ENCODE assay signal across 10 mouse cellular contexts in the genomic region with DNA sequence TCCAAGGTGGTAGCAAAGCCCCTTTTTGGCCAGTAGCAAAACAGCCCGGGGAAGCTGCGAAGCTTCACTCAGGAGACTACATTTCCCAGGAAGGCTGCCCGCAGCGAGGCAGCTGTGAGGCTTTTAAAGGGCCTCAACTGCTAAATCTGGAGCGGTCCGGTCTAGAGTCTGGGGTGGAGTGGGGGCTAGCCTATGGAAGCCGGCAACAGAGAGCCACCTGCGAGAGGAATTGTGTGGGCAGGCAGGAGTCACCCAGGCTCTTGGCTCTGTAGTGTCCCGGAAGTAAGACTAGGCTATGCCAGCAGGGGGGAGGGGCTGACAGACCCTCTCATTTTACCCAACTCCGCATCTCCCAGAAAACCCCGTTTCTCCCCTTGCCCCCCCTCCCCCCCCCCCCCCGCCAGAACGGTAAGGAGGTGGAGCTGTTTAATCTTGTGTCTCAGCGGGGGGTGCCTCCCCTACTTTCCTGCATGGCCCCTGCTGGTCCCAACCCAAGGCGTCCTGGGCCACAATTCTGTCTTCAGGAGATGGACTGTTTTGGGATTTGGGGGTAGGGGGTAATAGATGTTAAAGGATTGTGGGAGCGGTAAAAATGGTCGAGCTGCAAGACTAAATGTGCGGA. TPM values are rescaled to one million over a fixed set of nuclear protein-coding genes. Genes with fewer than 3 reads are reported as not detected.
A peak's percentile ranks its signal among the peaks of the same experiment; 100 is the strongest.
DNase-seq lines count a peak whose midpoint lies in the region; ATAC-seq lines count a peak whose summit lies in the region.
"Had no signal": no experiment of that assay in that cellular context is flagged by ENCODE, and none has a peak within 500 bp of the region (broad histone marks: within the 10 kb centered on the region; RNA-seq: fewer than 3 reads in every experiment).

No protein-coding gene starts in this region.

- H3K4me1 ChIP-seq in embryonic facial prominence, embryonic 14.5 days (ENCODE audit: control insufficient read depth, insufficient read depth, low read length): peaks cover 20% of the 10 kb centered on the region
- H3K4me1 ChIP-seq in midbrain, embryonic 11.5 days (ENCODE audit: control insufficient read depth, insufficient read depth, low read length): peaks cover 25% of the 10 kb centered on the region

- H3K27me3 ChIP-seq in embryonic facial prominence, embryonic 14.5 days (replicated peaks; ENCODE audit: control insufficient read depth, insufficient read depth, low read length): no peaks in the 10 kb centered on the region
- H3K27me3 ChIP-seq in midbrain, embryonic 11.5 days (ENCODE audit: control insufficient read depth, insufficient read depth, low read length): no peaks in the 10 kb centered on the region

- peak; percentile 89 for DNase-seq in heart, adult 11 months
- DNase-seq in heart, postnatal 36 days: no peak
- DNase-seq in embryonic facial prominence, embryonic 14.5 days (ENCODE audit: low spot score): peak; percentile 62
- peak; percentile 53 for DNase-seq in kidney, adult 11 months
- peak; percentile 91 for DNase-seq in midbrain, embryonic 11.5 days (ENCODE audit: low spot score, missing footprints)
- DNase-seq in adrenal gland, adult 18-20 months (ENCODE audit: low spot score in 2 of 2): no peak
- no peak for DNase-seq in layer of hippocampus, adult 9-10 months (ENCODE audit: low spot score)
- DNase-seq in ovary, postnatal 10 days (ENCODE audit: low spot score): no peak

- ATAC-seq in embryonic facial prominence, embryonic 14.5 days (ENCODE audit: low read depth): no peak
- ATAC-seq in midbrain, embryonic 11.5 days (ENCODE audit: low FRiP score): no peak

- peak overlapping the region; percentile 96 for H3K4me2 ChIP-seq in embryonic facial prominence, embryonic 14.5 days (ENCODE audit: low read depth, low read length)
- peak overlapping the region; percentile 35 for H3K4me2 ChIP-seq in midbrain, embryonic 11.5 days

- H3K4me3 ChIP-seq in embryonic facial prominence, embryonic 14.5 days (ENCODE audit: low read depth, low read length): peak overlapping the region; percentile 20; the same call in 1 of the 2 replicates
- H3K4me3 ChIP-seq in midbrain, embryonic 11.5 days (ENCODE audit: low read depth, low read length): 0 out of 2 replicates have a peak overlapping the region, but pooled peaks have one; percentile 9
- H3K4me3 ChIP-seq: erythroblast, embryonic 14.5 days had no signal

- intact Hi-C loops in heart, postnatal 36 days (cut with DNase I): no loop called here

- 9% methylated on average over 15 of the region's 18 CpGs for WGBS in embryonic facial prominence, embryonic 14.5 days
- 8% methylated on average over 16 of the region's 18 CpGs for WGBS in midbrain, embryonic 11.5 days

- no peaks in the 10 kb centered on the region for H3K36me3 ChIP-seq in embryonic facial prominence, embryonic 14.5 days (ENCODE audit: control insufficient read depth, insufficient read depth, low read length)
- no peaks in the 10 kb centered on the region for H3K36me3 ChIP-seq in midbrain, embryonic 11.5 days (ENCODE audit: control insufficient read depth, insufficient read depth, low read length)

- H3K27ac ChIP-seq in embryonic facial prominence, embryonic 14.5 days (replicated peaks; ENCODE audit: low read depth, low read length): no peak overlapping the region; the same call in 1 of the 2 replicates
- H3K27ac ChIP-seq in midbrain, embryonic 11.5 days (ENCODE audit: low read depth, low read length): no peak overlapping the region

- no peaks in the 10 kb centered on the region for H3K9me3 ChIP-seq in embryonic facial prominence, embryonic 14.5 days (ENCODE audit: control insufficient read depth, low read length)
- H3K9me3 ChIP-seq in midbrain, embryonic 11.5 days (ENCODE audit: control insufficient read depth, low read length): no peaks in the 10 kb centered on the region

- peak overlapping the region; percentile 51 for H3K9ac ChIP-seq in embryonic facial prominence, embryonic 14.5 days (ENCODE audit: low read depth, low read length)
- peak overlapping the region; percentile 38; the same call in 1 of the 2 replicates for H3K9ac ChIP-seq in midbrain, embryonic 11.5 days (ENCODE audit: low read length)

RNA-seq across cellular contexts. Expression of gene H1f0, which starts 2.5 kb away (rescaled TPM):
- 100 to 1,000 TPM in 1 of 2 experiments, 10 to 100 TPM in 1; 79.2 to 117 TPM for total RNA-seq in heart, postnatal 36 days (2021)
- polyA plus RNA-seq in embryonic facial prominence, embryonic 14.5 days (2014; fragmentation: Nextera tagmentation; extraction: Ambion mirVana): 168 and 202 TPM in 2 replicates
- polyA plus RNA-seq in midbrain, embryonic 11.5 days (2014; fragmentation: Nextera tagmentation; extraction: Ambion mirVana): 355 and 376 TPM in 2 replicates
- total RNA-seq in adrenal gland, adult 18-20 months (2021): 100 to 1,000 TPM in 1 of 2 experiments, 10 to 100 TPM in 1; 86.2 to 101 TPM

RNA-seq across cellular contexts. Expression of gene Galr3, which starts 15.9 kb away (rescaled TPM):
- total RNA-seq in heart, postnatal 36 days (2021): not detected
- polyA plus RNA-seq in embryonic facial prominence, embryonic 14.5 days (2014; fragmentation: Nextera tagmentation; extraction: Ambion mirVana): not detected in 2 replicates
- not detected in 2 replicates for polyA plus RNA-seq in midbrain, embryonic 11.5 days (2014; fragmentation: Nextera tagmentation; extraction: Ambion mirVana)
- under 1 TPM in 1 of 2 experiments, not detected in 1; 0.27 TPM for total RNA-seq in adrenal gland, adult 18-20 months (2021)
- total RNA-seq: neutrophil, adult 5-6 weeks had no signal
- polyA plus RNA-seq: erythroblast, embryonic 14.5 days had no signal

RNA-seq across cellular contexts. Expression of gene Ankrd54, which starts 36.9 kb away (rescaled TPM):
- 1 to 10 TPM; 7.7 to 8.1 TPM for total RNA-seq in heart, postnatal 36 days (2021)
- 42.6 and 43.6 TPM in 2 replicates for polyA plus RNA-seq in embryonic facial prominence, embryonic 14.5 days (2014; fragmentation: Nextera tagmentation; extraction: Ambion mirVana)
- polyA plus RNA-seq in midbrain, embryonic 11.5 days (2014; fragmentation: Nextera tagmentation; extraction: Ambion mirVana): 52.7 and 53.5 TPM in 2 replicates
- total RNA-seq in adrenal gland, adult 18-20 months (2021): 10 to 100 TPM; 23.9 to 26.5 TPM

RNA-seq across cellular contexts. Expression of gene Eif3l, which starts 49.2 kb away (rescaled TPM):
- total RNA-seq in heart, postnatal 36 days (2021): 10 to 100 TPM; 71.6 to 72.7 TPM
- polyA plus RNA-seq in embryonic facial prominence, embryonic 14.5 days (2014; fragmentation: Nextera tagmentation; extraction: Ambion mirVana): 197 and 220 TPM in 2 replicates
- polyA plus RNA-seq in midbrain, embryonic 11.5 days (2014; fragmentation: Nextera tagmentation; extraction: Ambion mirVana): 242 and 251 TPM in 2 replicates
- total RNA-seq in adrenal gland, adult 18-20 months (2021): 100 to 1,000 TPM; 136 to 139 TPM

Comparison
In these comparisons a context has a peak if more than half of its experiments do, and no peak if none do; other contexts are left out.
1. DNase-seq: peak in heart, adult 11 months (single experiment), embryonic facial prominence, embryonic 14.5 days (single experiment), kidney, adult 11 months (single experiment) and midbrain, embryonic 11.5 days (single experiment); none in heart, postnatal 36 days (0 of 2), adrenal gland, adult 18-20 months (0 of 2), layer of hippocampus, adult 9-10 months (single experiment) and ovary, postnatal 10 days (single experiment).